Mouse (Mus musculus): ENCODE data around the gene Obp1b.
"Not testable (repeated sequence)": the region's sequence is repeated elsewhere in the genome, so short reads cannot be mapped to it uniquely, and the experiment has no call there.

Gene Obp1b

GRCm38 (mm10) chrX:78186477-78186876 lies at the start of gene Obp1b:
Gene Obp1b (plus strand): TSS chrX:78186777.
- not testable (repeated sequence) for DNase-seq (ENCODE audit: low read depth, low spot score)

DNA sequence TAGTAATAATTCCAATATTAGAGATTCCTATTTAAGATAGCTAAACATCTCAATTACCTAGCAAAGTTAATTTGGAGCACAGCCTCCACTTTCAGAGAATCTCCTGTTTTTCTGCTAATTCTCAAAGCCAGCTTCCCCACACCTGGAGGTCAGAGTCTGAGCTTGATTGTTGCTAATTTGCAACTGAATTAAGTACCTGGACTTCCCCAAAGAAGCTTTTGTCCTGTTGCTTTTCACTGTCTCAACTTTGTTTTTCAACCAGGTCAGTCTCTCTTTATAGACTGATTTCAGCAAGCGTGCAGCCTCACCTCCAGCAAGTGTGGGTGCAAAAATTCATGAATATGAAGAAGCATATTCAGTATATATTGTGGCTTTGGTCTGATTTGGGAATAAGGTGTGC lies 15.6 kb downstream of the Obp1b start:
- not testable (repeated sequence) for DNase-seq (ENCODE audit: low read depth, low spot score)

- no peak for DNase-seq (ENCODE audit: low read depth, low spot score)
These were observed 16.3 kb downstream of the Obp1b start for GRCm38 (mm10) chrX:78202829-78203228.
